Mouse (Mus musculus) hindbrain, embryonic 16.5 days (tissue): ENCODE measurements around the gene Cdkal1. TPM values are rescaled to one million over a fixed set of nuclear protein-coding genes. Genes with fewer than 3 reads are reported as not detected.
A peak's percentile ranks its signal among the peaks of the same experiment; 100 is the strongest.

Source experiments
- ATAC-seq: fragments of 200-750 bp; cut with Nextera tagmentation; 2 replicates; pipeline ENCODE4 v1.8.0; 2017; ENCODE audit warnings: moderate TSS enrichment, moderate library complexity
- H3K27ac ChIP-seq: fragments of 300-500 bp; sonication (generic); 2 replicates; pipeline ENCODE4 v1.5.1; 2014; ENCODE audit warnings: low read depth, mild to moderate bottlenecking, control low read depth, low read length, moderate library complexity
- H3K27me3 ChIP-seq: fragments of 300-500 bp; sonication (generic); replicated peaks from 2 replicates; pipeline ENCODE4 v1.6.1; 2014; ENCODE audit warnings: low read length; ENCODE audit not compliant: control insufficient read depth, insufficient read depth
- H3K36me3 ChIP-seq: fragments of 300-500 bp; sonication (generic); 2 replicates; pipeline ENCODE4 v1.6.1; 2014; ENCODE audit warnings: mild to moderate bottlenecking, low read length, moderate library complexity, mixed read lengths; ENCODE audit not compliant: control insufficient read depth, insufficient read depth
- H3K4me1 ChIP-seq: fragments of 300-500 bp; sonication (generic); 2 replicates; pipeline ENCODE4 v1.6.1; 2014; ENCODE audit warnings: low read depth, low read length; ENCODE audit not compliant: control insufficient read depth, insufficient read depth
- H3K4me2 ChIP-seq: fragments of 300-500 bp; sonication (generic); 2 replicates; pipeline ENCODE4 v1.6.1; 2014; ENCODE audit warnings: mild to moderate bottlenecking, low read length, control low read depth, moderate library complexity
- H3K4me3 ChIP-seq: fragments of 300-500 bp; sonication (generic); 2 replicates; pipeline ENCODE4 v1.5.1; 2014; ENCODE audit warnings: mild to moderate bottlenecking, low read length, control low read depth, moderate library complexity
- H3K9ac ChIP-seq: fragments of 300-500 bp; sonication (generic); 2 replicates; pipeline ENCODE4 v1.6.1; 2014; ENCODE audit warnings: low read depth, mild to moderate bottlenecking, control low read depth, low read length, moderate library complexity
- H3K9me3 ChIP-seq: fragments of 300-500 bp; sonication (generic); 2 replicates; pipeline ENCODE4 v1.6.1; 2014; ENCODE audit warnings: mild to moderate bottlenecking, low read length, moderate library complexity; ENCODE audit not compliant: control insufficient read depth
- WGBS: fragments of 180-500 bp; shearing (Covaris S2); extraction: QIAGEN DNeasy Blood & Tissue Kit; methylation state at CpG from one replicate; pipeline ENCODE4 v1.1.7; 2014; 5-methylcytosine and 5-hydroxymethylcytosine counted together
- polyA plus RNA-seq: library from polyadenylated mRNA; unstranded; fragments of >200 nt; fragmentation: Nextera tagmentation; extraction: Ambion mirVana; gene quantifications from 2 replicates; pipeline ENCODE4 v1.2.1, GENCODE M21; 2015

Gene Cdkal1
- polyA plus RNA-seq, 1 experiment from 2014 or later: 19.4 TPM

DNA sequence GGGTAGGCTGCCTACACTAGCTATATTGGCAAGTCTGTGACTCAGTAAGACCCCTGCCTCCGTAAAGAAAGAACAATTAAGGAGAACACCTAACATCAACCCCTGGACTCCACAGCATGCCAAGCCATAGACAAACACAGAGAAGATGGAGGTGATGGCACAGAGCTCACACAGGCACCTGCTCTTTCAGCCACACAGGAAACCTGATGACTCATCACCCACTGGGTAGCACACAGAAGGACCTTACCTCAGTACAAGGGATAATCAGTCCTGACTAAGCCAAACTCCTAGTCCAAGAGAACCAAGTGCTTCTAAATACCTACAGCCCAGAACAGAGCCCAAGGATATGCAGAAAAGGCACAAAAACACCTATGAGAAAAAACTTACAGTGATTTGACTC lies 50.2 kb downstream of the Cdkal1 start:
- H3K4me2 ChIP-seq: no peak overlapping the region
- no peak for ATAC-seq
- 87% methylated on average over 1 of the region's 1 CpGs for WGBS
- no peak overlapping the region for H3K27ac ChIP-seq
- H3K9me3 ChIP-seq: no peaks in the 10 kb centered on the region
- no peaks in the 10 kb centered on the region for H3K4me1 ChIP-seq
- no peaks in the 10 kb centered on the region for H3K36me3 ChIP-seq
- H3K27me3 ChIP-seq: no peaks in the 10 kb centered on the region
- no peak overlapping the region for H3K9ac ChIP-seq
- H3K4me3 ChIP-seq: no peak overlapping the region

DNA sequence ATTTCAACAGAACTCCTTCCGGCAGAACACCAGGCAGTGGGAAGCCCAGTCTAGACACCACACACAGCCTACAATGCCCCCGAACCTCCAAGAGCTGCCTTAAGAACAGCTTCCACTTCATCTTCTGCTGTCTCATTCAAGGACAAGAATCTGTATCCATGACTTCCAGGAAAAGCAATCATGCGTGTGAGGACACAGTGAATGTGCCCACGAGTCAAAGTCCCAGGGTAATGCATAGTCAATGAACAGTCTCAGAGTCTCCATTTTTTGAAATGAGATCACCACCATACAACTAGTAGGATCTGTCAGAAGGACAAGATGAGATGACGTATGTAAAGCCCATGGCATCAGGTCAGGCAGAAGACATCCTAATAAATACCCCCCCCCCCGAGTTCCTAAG lies 51.4 kb downstream of the Cdkal1 start:
- no peaks in the 10 kb centered on the region for H3K27me3 ChIP-seq
- no peaks in the 10 kb centered on the region for H3K4me1 ChIP-seq
- WGBS: 60% methylated on average over 6 of the region's 6 CpGs
- H3K9me3 ChIP-seq: no peaks in the 10 kb centered on the region
- no peak overlapping the region for H3K9ac ChIP-seq
- no peak overlapping the region for H3K27ac ChIP-seq
- no peak overlapping the region for H3K4me2 ChIP-seq
- 0 out of 2 replicates have a peak, but pooled peaks have one; percentile 30 for ATAC-seq
- H3K4me3 ChIP-seq: no peak overlapping the region
- H3K36me3 ChIP-seq: no peaks in the 10 kb centered on the region

DNA sequence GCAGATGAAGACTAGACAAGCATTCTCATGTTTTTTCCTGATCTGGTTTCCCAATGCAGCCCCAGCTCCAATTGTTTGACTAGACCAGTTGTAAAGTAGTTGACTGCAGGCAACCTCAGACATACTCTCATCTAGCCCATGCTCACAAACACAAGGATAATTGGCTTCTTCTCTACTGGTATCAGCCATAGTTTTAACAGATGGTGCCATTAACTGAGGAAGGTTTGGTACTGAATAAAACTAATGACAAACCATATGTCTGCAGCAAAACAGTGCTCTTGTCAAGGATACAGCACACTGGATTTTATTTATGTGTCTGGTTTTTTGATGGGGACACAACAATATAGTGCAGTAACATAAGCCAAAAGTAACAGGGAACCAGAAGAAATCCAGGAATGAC lies 52.8 kb downstream of the Cdkal1 start:
- Histone ChIP-seq H3K27ac (no peak overlapping the region), H3K36me3 (no peaks in the 10 kb centered on the region), H3K4me2 (no peak overlapping the region), H3K9me3 (no peaks in the 10 kb centered on the region), H3K4me1 (no peaks in the 10 kb centered on the region), H3K9ac (no peak overlapping the region), H3K4me3 (no peak overlapping the region), H3K27me3 (no peaks in the 10 kb centered on the region)
- ATAC-seq: no peak

DNA sequence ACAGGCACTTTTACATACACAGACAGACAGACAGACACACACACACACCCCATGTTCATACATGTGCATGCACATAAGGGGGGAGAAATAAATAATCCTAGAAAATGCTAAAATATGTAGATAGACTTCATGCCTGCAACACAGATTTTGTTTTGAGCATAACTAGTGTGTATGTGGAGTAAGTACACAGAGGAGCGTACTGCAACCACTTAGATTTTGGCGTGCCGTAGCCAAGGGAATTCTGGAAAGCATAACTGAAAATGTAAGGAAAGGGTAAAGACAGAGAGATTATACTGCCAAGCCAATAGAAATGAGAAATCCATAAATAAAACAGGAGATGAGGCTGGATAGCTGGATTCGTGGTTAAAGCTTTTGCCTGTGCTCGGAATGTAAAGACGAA lies 55.4 kb downstream of the Cdkal1 start:
- H3K4me2 ChIP-seq: no peak overlapping the region
- no peaks in the 10 kb centered on the region for H3K9me3 ChIP-seq
- H3K9ac ChIP-seq: no peak overlapping the region
- H3K4me3 ChIP-seq: no peak overlapping the region
- no peak for ATAC-seq
- H3K36me3 ChIP-seq: no peaks in the 10 kb centered on the region
- 87% methylated on average over 6 of the region's 6 CpGs for WGBS
- no peaks in the 10 kb centered on the region for H3K27me3 ChIP-seq
- H3K27ac ChIP-seq: no peak overlapping the region
- no peaks in the 10 kb centered on the region for H3K4me1 ChIP-seq

DNA sequence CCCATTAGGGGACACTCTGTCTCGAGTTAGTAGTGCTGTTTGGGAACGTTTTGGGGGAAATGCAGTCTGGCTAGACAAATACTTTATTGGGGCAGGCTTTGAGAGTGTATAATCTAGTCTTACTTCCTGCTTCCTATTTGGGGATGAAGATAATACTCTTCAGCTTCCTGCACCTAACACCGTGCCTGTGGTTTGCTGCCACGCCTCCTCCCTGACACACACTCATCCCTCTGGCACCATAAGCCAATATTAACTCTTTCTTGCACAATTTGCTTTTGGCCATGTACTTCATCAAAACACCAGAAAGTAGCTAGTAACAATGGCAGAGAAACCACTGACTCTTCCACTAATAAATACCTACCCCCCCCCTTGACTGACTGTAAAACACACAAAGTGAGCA lies 63.4 kb downstream of the Cdkal1 start:
- ATAC-seq: no peak
- H3K27ac ChIP-seq: no peak overlapping the region
- no peak overlapping the region for H3K4me2 ChIP-seq
- no peaks in the 10 kb centered on the region for H3K9me3 ChIP-seq
- no peaks in the 10 kb centered on the region for H3K27me3 ChIP-seq
- H3K36me3 ChIP-seq: no peaks in the 10 kb centered on the region
- H3K4me1 ChIP-seq: no peaks in the 10 kb centered on the region
- 64% methylated on average over 4 of the region's 4 CpGs for WGBS
- no peak overlapping the region for H3K9ac ChIP-seq
- H3K4me3 ChIP-seq: no peak overlapping the region

DNA sequence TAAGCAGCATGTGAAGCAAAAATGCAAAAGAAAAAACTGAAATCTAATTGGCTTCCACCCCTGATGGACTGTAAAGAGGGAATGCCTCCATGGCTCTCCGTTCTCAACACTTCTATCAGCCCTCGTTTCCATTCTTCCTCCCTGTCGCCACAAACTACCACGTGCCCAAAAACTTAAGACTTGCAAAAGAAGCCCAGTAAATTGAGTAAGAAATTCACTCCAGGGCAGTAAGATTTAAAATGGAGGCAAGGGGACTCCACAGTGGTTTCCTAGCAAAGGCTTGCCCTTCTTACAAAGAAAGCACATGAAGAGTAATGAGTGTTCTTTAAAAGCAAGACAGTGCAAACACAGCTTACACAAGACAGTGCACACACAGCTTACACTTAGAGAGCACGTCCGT lies 64.0 kb downstream of the Cdkal1 start:
- ATAC-seq: no peak
- Histone ChIP-seq H3K4me1 (no peaks in the 10 kb centered on the region), H3K27me3 (no peaks in the 10 kb centered on the region), H3K9me3 (no peaks in the 10 kb centered on the region), H3K4me2 (no peak overlapping the region), H3K36me3 (no peaks in the 10 kb centered on the region), H3K27ac (no peak overlapping the region), H3K9ac (no peak overlapping the region), H3K4me3 (no peak overlapping the region)
- WGBS: 83% methylated on average over 6 of the region's 6 CpGs

DNA sequence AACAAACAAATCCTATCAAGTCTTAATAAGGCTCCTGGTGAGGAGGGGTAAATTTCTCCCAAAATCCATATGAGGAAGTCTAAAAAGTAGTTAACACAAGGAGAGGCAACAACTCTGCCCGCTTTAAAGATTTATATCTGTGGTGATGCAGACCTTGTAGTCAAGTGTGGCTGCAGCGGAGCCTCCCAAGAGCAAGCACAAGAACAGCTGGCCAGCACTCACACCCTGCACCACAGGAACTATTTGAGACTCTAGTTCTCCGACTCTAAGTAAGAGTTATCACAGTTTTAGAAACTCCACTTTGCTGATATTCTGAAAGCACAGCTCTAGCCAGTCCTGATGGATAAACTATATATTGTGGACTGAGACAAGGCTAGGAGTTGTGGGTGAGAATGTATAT lies 68.5 kb downstream of the Cdkal1 start:
- H3K4me2 ChIP-seq: no peak overlapping the region
- no peaks in the 10 kb centered on the region for H3K27me3 ChIP-seq
- no peaks in the 10 kb centered on the region for H3K36me3 ChIP-seq
- ATAC-seq: no peak
- H3K9ac ChIP-seq: no peak overlapping the region
- H3K27ac ChIP-seq: no peak overlapping the region
- H3K9me3 ChIP-seq: no peaks in the 10 kb centered on the region
- H3K4me1 ChIP-seq: no peaks in the 10 kb centered on the region
- no peak overlapping the region for H3K4me3 ChIP-seq
- 86% methylated on average over 3 of the region's 3 CpGs for WGBS

DNA sequence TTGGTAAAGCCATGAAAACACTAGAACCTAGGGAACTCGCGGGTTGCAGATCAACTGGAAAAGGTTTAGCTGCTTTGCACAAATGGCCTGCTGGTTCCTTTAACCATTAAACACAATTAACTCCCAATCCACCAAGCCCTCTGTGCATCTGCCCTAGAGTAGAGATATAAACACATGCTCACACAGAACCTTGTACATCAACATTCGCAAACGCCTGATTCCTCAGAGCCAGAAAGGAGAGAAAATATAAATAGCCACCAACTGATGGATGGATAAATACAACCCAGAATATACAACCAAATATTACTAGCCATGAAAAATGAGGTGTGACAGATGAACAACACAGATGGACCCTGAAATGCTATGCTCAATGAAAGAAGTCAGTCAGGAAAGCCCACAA lies 70.6 kb downstream of the Cdkal1 start:
- no peak overlapping the region for H3K4me3 ChIP-seq
- H3K27ac ChIP-seq: no peak overlapping the region
- H3K36me3 ChIP-seq: no peaks in the 10 kb centered on the region
- H3K9ac ChIP-seq: no peak overlapping the region
- no peaks in the 10 kb centered on the region for H3K27me3 ChIP-seq
- H3K4me1 ChIP-seq: no peaks in the 10 kb centered on the region
- no peaks in the 10 kb centered on the region for H3K9me3 ChIP-seq
- H3K4me2 ChIP-seq: no peak overlapping the region
- WGBS: 88% methylated on average over 4 of the region's 4 CpGs
- ATAC-seq: no peak

DNA sequence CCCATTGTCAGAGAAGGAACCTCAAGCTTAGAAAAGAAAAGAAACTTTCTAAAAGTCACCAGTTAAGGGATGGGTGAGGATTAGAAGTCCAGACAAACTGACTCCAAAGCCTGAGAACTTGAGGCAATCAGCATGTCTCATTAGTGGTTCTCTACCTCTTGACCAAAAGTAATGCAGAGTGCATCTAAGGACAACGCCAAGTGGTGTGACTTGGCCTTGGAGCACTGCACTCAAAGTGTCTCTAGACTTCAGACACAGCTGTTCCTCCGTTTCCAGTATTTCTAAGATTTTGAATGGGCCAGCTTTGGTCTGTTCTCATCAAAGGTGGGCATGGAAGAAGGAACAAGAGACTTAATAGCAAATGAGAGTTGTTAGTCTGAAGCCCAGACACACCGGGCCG lies 74.1 kb downstream of the Cdkal1 start:
- Histone ChIP-seq H3K27ac (no peak overlapping the region), H3K27me3 (no peaks in the 10 kb centered on the region), H3K36me3 (no peaks in the 10 kb centered on the region), H3K9ac (no peak overlapping the region), H3K4me2 (no peak overlapping the region), H3K4me3 (no peak overlapping the region), H3K4me1 (no peaks in the 10 kb centered on the region), H3K9me3 (no peaks in the 10 kb centered on the region)
- 90% methylated on average over 4 of the region's 4 CpGs for WGBS
- ATAC-seq: no peak

DNA sequence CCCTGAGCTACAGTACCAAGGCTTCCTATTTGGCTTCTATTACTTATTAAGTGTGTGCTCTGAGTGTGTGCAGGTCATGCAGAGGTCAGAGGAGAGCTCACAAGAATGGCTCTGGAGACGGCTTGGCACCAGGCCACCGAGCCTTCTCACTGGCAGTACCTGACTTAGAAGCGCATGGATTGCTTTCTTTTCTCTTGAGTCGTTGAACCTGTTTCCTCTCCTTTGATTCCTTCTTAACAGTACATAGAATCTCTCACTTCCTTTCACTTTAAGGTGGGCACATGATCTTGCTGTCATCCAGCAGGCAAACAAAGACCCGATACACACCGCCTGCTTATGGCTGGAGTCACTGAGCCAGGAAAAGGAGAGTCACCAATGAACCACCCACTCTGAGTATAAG lies 74.8 kb downstream of the Cdkal1 start:
- Histone ChIP-seq H3K4me1 (no peaks in the 10 kb centered on the region), H3K27me3 (no peaks in the 10 kb centered on the region), H3K4me2 (no peak overlapping the region), H3K4me3 (no peak overlapping the region), H3K9me3 (no peaks in the 10 kb centered on the region), H3K27ac (no peak overlapping the region), H3K9ac (no peak overlapping the region), H3K36me3 (no peaks in the 10 kb centered on the region)
- WGBS: 62% methylated on average over 6 of the region's 6 CpGs
- no peak for ATAC-seq
